Mouse (Mus musculus) C2C12 (cell line): ENCODE results near the gene Hal.

Experiments
- CEBPB ChIP-seq: IDR thresholded peaks from one replicate; pipeline ENCODE4 v1.6.1; 2011; ENCODE audit warnings: low read depth, mild to moderate bottlenecking, control low read depth, moderate library complexity
- CTCF ChIP-seq: IDR thresholded peaks from one replicate; pipeline ENCODE4 v1.5.1; 2011; ENCODE audit not compliant: control insufficient read depth, insufficient read depth, insufficient read length
- MAX ChIP-seq: IDR thresholded peaks from one replicate; pipeline ENCODE4 v1.6.1; 2011; ENCODE audit warnings: mild to moderate bottlenecking, control low read depth
- USF1 ChIP-seq: IDR thresholded peaks from one replicate; pipeline ENCODE4 v1.6.1; 2011; ENCODE audit warnings: low read depth, mild to moderate bottlenecking, control low read depth, moderate library complexity

DNA sequence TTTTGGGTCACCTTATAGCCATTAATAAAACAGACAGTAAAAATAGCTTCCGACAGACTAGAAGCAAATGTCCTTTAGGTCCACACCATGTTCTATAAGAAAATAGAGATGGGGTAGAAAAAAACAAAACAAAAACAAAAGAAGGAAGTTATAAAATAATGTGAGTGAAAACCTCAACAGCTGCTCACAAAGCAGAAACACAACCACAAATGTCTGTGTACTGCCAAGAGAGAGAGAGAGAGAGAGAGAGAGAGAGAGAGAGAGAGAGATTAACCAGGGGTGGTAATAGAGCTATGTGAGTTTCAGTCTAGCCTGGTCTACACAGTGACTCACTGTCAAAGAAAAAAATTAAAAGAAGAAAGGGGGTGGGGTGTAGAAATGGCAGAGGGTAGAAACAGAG lies 53.0 kb downstream of the Hal start:
- TF ChIP-seq CTCF (no peak), CEBPB (no peak), MAX (no peak), USF1 (no peak)
